Mouse (Mus musculus): ENCODE measurements at regions not wholly inside any gene's neighbourhood (a gene's known extent, or its start where the extent isn't known, plus 50 kb on each side); places are given as distances from the start of the nearest gene placed in this dataset.

GRCm38 (mm10) chr9:30523852-30524251, 96.9 kb downstream of the Snx19 start:
- DNase-seq (ENCODE audit: low spot score in 2 of 2), result no peak

GRCm38 (mm10) chr9:30522595-30523350, 95.9 kb downstream of the Snx19 start:
- no peak for DNase-seq (ENCODE audit: low spot score in 2 of 2)

GRCm38 (mm10) chr9:30521556-30522240, 94.8 kb downstream of the Snx19 start:
- no peak for DNase-seq (ENCODE audit: low spot score in 2 of 2)

DNA sequence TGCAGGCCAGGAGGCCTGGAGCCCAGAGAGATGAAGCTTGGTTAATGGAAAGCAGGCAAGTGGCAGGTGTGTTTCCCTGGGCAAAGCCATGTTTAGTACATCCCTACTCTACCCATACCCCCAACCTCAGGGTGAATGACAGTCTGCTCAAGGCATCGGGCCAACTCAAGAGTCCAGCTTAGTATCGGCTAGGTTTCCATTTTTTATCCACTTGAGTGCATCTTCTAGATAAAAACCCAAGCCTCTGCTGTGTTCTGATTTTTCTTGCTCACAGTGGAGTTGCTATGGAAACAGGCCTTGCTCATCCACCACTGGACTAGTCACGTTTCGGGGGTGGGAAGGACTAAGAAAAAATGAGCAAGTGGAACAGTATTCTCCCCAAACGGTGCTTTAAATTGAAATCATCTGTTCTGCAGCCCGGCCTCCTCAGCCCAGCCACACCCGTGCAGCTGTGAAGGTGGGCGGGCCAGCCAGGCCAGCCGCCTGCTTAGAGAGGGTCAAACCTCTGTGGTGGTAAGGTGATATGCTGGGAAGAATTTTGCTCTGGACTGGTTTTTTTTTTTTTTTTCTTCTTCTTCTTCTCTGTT, 94.0 kb downstream of the Snx19 start:
- DNase-seq (ENCODE audit: low spot score in 2 of 2), result peak; percentile 18 to 86

DNA sequence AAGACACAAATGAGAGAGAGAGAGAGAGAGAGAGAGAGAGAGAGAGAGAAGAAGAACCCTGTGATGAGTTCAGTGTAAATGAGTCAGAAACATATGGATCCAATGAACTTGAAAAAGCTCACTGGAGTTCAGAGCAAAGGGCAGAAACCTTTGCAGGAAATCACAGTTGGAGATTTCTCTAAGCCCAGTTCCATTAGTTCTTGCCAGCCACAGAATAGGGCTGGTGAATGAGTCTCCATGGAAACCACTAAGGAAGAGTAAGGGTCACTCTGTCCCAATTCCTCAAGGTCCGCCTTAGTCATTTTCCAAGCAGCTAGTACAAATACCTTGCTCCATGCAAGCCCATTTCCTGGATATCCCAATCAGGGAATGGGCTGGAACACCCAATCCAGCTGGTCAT, 93.2 kb downstream of the Snx19 start:
- DNase-seq (ENCODE audit: low spot score in 2 of 2), result no peak

DNA sequence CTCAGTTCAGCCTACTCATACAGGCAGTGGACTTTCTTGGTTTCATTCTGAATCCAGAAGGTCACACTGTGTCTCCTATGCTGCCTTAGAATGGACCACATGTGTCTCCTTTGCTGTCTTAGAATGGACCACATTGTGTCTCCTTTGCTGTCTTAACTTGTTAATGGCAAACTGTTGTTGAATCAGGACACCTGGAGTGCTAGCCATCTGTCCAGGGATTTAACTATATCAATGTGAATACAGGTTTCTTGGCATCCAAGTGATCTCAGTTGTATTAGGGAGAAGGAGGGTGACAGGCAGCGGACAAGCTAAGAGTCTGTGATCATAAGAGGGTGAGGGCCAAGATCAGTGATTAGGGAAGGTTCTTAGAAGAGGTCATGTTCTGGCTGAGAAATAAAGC, 92.3 kb downstream of the Snx19 start:
- DNase-seq (ENCODE audit: low spot score in 2 of 2), result no peak

All from left cerebral cortex, adult 8-10 months (tissue).